Mouse (Mus musculus): ENCODE results near the gene Sphk1. TPM values are rescaled to one million over a fixed set of nuclear protein-coding genes. Genes with fewer than 3 reads are reported as not detected.

Sphk1 gene
- total and polyA plus RNA-seq, 3 experiments: 2.4 to 4.1 (median 2.6) TPM

GRCm38 (mm10) chr11:116575396-116575795, 44.7 kb downstream of the Sphk1 start:
- DNase-seq: peak; percentile 77

- DNase-seq: no peak
These were observed 48.6 kb downstream of the Sphk1 start for GRCm38 (mm10) chr11:116579280-116579679.

- DNase-seq: no peak
These were observed 49.4 kb downstream of the Sphk1 start for GRCm38 (mm10) chr11:116580031-116580652.

GRCm38 (mm10) chr11:116580711-116581375, 50.1 kb downstream of the Sphk1 start:
- peak; percentile 81 for DNase-seq

- DNase-seq: peak; percentile 92
These were observed 50.7 kb downstream of the Sphk1 start, which contains the start of gene Ube2o for GRCm38 (mm10) chr11:116581376-116581814. TSS of gene Ube2o (minus strand) at chr11:116581447.

GRCm38 (mm10) chr11:116585682-116586081, 55.0 kb downstream of the Sphk1 start:
- no peak for DNase-seq

Other genes with a start within 250 kb of the Sphk1 start
- under 1 TPM in 1 of 2 experiments, not detected in 1; 0.24 TPM for gene Galr2, start 250.0 kb upstream of the Sphk1 start, total RNA-seq (2021)
- gene Galr2, start 250.0 kb upstream of the Sphk1 start, polyA plus RNA-seq (2012; rRNA removed): 0.90 and 1.1 TPM in 2 replicates
- 10 to 100 TPM; 64.9 to 67.6 TPM for gene Exoc7, start 223.7 kb upstream of the Sphk1 start, total RNA-seq (2021)
- gene Exoc7, start 223.7 kb upstream of the Sphk1 start, polyA plus RNA-seq (2012; rRNA removed): 21.8 and 26.7 TPM in 2 replicates
- gene Foxj1, start 195.5 kb upstream of the Sphk1 start, total RNA-seq (2021): under 1 TPM in 1 of 2 experiments, not detected in 1; 0.14 TPM
- 0.19 and 0.26 TPM in 2 replicates for gene Foxj1, start 195.5 kb upstream of the Sphk1 start, polyA plus RNA-seq (2012; rRNA removed)
- 1 to 10 TPM; 6.8 to 7.2 TPM for gene Rnf157, start 117.9 kb upstream of the Sphk1 start, total RNA-seq (2021)
- 4.6 and 5.5 TPM in 2 replicates for gene Rnf157, start 117.9 kb upstream of the Sphk1 start, polyA plus RNA-seq (2012; rRNA removed)
- gene Ubald2, start 96.8 kb upstream of the Sphk1 start, total RNA-seq (2021): 10 to 100 TPM; 16.3 to 35.2 TPM
- gene Ubald2, start 96.8 kb upstream of the Sphk1 start, polyA plus RNA-seq (2012; rRNA removed): 119 and 158 TPM in 2 replicates
- not detected for gene Qrich2, start 64.7 kb upstream of the Sphk1 start, total RNA-seq (2021)
- gene Qrich2, start 64.7 kb upstream of the Sphk1 start, polyA plus RNA-seq (2012; rRNA removed): 0.06 TPM in 1 of 2 replicates, not detected in the other
- gene Prpsap1, start 36.7 kb upstream of the Sphk1 start, total RNA-seq (2021): 10 to 100 TPM; 76.0 to 85.0 TPM
- 223 and 257 TPM in 2 replicates for gene Prpsap1, start 36.7 kb upstream of the Sphk1 start, polyA plus RNA-seq (2012; rRNA removed)
- 10 to 100 TPM; 24.9 to 26.7 TPM for gene Ube2o, start 50.5 kb downstream of the Sphk1 start, total RNA-seq (2021)
- gene Ube2o, start 50.5 kb downstream of the Sphk1 start, polyA plus RNA-seq (2012; rRNA removed): 21.8 and 24.6 TPM in 2 replicates
- not detected for gene Aanat, start 55.5 kb downstream of the Sphk1 start, total RNA-seq (2021)
- gene Aanat, start 55.5 kb downstream of the Sphk1 start, polyA plus RNA-seq (2012; rRNA removed): 0.40 TPM in 1 of 2 replicates, not detected in the other
- gene Rhbdf2, start 96.1 kb downstream of the Sphk1 start, total RNA-seq (2021): 10 to 100 TPM in 1 of 2 experiments, 1 to 10 TPM in 1; 8.2 to 22.7 TPM
- gene Rhbdf2, start 96.1 kb downstream of the Sphk1 start, polyA plus RNA-seq (2012; rRNA removed): 41.1 and 56.8 TPM in 2 replicates
- gene Prcd, start 122.6 kb downstream of the Sphk1 start, total RNA-seq (2021): 10 to 100 TPM; 10.2 to 14.2 TPM
- gene Prcd, start 122.6 kb downstream of the Sphk1 start, polyA plus RNA-seq (2012; rRNA removed): 13.0 and 14.1 TPM in 2 replicates
- gene Cygb, start 123.4 kb downstream of the Sphk1 start, total RNA-seq (2021): 10 to 100 TPM; 24.8 to 46.8 TPM
- 54.3 and 62.4 TPM in 2 replicates for gene Cygb, start 123.4 kb downstream of the Sphk1 start, polyA plus RNA-seq (2012; rRNA removed)
- under 1 TPM in 1 of 2 experiments, not detected in 1; 0.24 TPM for gene St6galnac1, start 244.6 kb downstream of the Sphk1 start, total RNA-seq (2021)
- 0.10 and 0.31 TPM in 2 replicates for gene St6galnac1, start 244.6 kb downstream of the Sphk1 start, polyA plus RNA-seq (2012; rRNA removed)

Data from adrenal gland, adult 2 months (tissue).